Mouse (Mus musculus) liver, embryonic 14.5 days (tissue): ENCODE measurements around the gene Irf9.

ENCODE experiments used
- CTCF ChIP-seq: IDR thresholded peaks from 2 replicates; pipeline ENCODE4 v1.5.1; 2016; ENCODE audit warnings: antibody characterized with exemption, low read depth, control low read depth
- EP300 ChIP-seq: IDR thresholded peaks from 2 replicates; pipeline ENCODE4 v1.6.1; 2016; ENCODE audit warnings: antibody characterized with exemption, low read depth

GRCm38 (mm10) chr14:55570588-55570987 lies 32.8 kb upstream of the Irf9 start:
- no peak for TF ChIP-seq CTCF
- no peak for TF ChIP-seq EP300
